Mouse (Mus musculus) adrenal gland, postnatal 14 days (tissue): ENCODE data around the gene Cep170. TPM values are rescaled to one million over a fixed set of nuclear protein-coding genes. Genes with fewer than 3 reads are reported as not detected.
A peak's percentile ranks its signal among the peaks of the same experiment; 100 is the strongest.

Experiments used
- DNase-seq: peaks from one replicate; pipeline ENCODE4 v3.0.0; 2021; ENCODE audit warnings: mixed read lengths
- total RNA-seq: library from RNA; stranded (reverse); gene quantifications from 2 replicates; pipeline ENCODE4 v1.2.3, GENCODE M21; 2021

Gene Cep170
- total RNA-seq, 1 experiment from 2014 or later, result 32.0 TPM

DNA sequence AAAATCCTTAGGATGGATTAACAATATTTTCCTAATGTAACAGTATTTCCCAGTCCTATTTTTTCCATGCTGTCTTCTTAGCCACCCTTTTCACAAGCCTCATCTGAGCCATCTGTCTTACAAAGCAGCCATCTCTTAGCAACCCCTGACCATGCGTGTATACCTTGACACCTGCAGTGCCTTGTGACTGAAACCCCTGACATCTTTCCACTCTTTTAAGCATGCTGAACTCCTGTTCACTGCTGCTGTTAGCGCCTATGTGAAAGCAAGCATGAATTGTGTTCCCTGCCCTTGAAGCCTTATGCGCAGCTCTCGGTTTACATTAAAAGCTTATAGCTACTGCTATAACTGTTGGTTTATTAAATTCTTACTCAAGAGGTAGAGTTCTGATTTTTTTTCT is 11.2 kb upstream of the Cep170 start:
- DNase-seq, result no peak

DNA sequence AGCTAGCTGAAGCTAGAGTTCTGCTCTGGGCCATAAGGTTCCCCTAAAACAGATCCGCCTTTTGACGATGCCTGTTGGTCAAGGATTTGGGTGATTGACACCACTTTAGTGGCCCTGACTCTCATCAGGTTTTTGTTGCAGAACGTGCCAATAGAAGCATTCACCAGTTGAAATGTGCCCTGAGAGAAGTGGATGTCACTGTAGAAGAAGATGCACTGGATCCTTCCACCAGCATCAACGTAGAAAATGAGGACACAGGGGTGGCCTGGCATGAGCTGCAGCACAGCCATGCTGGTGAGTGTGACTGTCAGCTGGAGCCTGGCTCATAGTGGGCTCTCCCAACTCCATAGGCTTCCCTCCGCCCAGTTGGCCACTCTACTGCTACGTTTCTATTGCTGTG is 10.7 kb upstream of the Cep170 start:
- DNase-seq, result no peak

DNA sequence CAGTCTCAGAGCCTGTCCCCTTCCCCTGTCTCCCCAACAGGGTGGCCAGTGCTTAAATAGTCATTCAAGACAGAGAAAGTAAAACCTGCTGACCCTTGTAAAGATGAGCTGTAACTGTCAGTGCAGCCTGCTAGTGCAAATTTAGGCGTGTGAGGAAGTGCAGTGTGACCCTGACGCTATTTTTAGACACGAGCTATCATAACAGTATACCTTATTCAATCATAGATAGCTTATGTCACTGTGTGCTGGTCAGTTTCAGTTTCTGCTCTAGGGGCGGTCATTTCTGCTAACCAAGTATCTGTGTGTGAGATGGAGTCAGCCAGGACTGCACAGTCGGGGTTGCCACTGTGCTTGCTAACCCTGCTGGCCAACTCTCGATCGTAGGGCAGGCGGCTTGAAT is 10.0 kb upstream of the Cep170 start:
- no peak for DNase-seq

DNA sequence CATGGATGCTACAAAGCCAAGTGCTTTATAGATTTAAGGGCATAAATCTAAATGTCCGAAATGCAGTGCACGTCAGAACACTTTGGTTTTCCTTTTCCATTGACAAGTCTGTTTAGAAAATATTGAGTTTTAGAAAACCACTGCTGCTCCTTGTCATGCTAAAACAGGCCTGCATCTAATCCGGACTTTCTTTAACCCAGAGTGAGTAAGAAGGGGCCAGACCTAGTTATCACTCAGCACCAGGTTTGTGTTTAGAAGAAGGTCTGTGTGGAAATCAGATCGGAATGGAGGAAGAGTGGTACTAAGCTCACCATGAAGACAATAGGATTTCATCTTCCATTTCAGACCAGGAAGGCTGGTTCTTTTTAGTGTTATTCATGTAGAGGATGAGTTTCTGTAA is 9.1 kb upstream of the Cep170 start:
- DNase-seq, result no peak

DNA sequence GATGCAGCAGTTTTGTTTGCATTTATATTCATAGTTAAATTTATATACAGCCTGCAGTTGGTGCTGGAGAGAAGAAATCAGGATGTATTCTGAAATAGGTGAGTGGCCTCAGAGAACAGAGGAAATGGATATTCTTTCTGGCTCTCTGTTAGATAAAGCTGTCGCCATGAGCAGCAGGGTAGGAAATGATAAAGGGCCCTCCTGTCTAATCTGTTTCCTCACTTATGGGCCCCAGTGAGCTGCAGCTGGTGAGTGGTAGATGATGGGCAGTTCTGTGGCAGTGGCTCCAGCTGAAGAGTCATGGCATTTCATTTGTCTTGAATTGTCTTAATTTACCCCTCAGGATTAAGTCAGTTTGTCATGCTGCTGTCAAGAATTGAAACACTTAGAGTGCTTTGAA is 8.1 kb upstream of the Cep170 start:
- DNase-seq, result no peak

DNA sequence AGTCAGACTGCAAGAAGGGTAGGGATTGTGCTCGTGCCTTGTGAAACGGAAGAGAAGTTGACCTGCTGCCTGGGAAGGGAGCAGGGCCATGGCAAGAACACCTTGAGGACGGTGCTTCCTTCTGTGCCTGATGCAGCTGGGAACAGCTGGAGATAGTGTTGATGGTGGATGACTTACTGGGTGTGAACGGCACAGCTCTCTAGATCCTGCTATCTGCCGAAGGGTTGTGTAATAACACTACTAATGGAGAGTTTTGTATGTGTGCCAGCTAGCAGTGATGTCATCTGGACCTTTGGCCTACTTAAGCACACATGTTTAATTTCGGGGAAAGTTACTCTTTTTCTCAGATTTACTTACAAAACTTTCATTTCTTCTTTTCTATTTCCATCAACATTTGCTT is 4.9 kb upstream of the Cep170 start:
- peak; percentile 69 for DNase-seq

DNA sequence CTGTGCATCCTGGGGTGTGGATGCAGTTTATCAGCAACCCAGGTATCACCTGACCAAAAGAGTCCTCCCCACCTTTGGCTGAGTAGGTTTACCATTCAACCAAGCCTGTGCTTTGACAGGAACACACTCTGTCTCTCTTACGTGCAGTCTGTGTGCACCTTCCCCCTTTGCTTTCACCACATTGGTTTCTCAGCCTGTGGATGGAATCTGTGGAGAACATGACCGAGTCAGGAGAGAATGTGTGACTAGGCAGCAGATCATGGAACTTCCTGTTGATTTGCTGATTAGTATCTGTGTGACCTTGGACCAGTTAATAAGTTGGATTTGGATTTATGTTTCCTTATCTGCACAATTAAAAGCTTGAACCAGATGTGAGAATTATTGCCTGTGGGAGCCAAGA is 4.3 kb upstream of the Cep170 start:
- DNase-seq, result no peak

DNA sequence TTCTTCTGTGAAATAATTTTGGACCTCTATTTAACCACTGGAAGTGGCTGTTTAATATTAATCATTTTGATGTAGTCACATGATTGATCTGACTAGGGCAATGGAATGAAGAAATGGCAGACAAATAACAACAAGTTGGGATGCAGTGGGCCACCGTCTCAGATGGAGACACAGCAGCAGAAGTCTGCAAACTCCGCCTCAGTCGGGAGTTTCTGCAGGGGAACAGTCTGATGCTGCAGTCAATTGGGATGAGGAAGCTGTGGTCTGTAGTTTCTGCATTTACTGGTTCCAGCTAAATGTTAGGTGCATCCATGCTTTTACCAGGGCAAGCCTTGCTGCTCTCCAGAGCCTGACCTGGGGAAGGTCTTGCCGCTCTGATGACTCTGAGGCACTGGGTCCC is 2.9 kb upstream of the Cep170 start:
- DNase-seq, result no peak

DNA sequence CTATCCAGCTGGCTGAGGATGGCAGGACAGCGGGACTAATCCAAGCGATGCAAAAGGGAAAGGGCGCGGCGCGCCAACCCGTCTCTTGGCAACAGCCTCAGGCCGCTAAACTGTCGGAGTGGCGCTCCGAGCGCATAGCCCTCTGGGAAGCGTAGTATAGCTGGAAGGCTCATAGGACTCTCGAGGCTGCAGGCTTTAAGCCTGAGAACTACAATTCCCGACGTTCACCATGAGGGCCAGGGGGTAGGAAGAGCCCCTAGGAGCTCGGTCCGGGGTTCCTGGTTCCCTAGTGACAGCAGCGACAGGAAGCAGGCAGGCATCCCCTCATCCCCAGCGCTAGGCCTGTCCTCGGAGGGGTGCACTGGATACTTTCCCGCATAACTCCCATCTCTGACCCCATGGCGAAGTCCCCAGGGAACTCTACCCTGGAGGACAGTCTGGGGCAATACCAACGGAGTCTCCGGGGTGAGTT is 760 bp upstream of the Cep170 start, which contains the start of gene Sdccag8:
Gene Sdccag8, plus strand, starts transcription at position 70 of the 472 bp plus-strand sequence.
- peak; percentile 95 for DNase-seq

DNA sequence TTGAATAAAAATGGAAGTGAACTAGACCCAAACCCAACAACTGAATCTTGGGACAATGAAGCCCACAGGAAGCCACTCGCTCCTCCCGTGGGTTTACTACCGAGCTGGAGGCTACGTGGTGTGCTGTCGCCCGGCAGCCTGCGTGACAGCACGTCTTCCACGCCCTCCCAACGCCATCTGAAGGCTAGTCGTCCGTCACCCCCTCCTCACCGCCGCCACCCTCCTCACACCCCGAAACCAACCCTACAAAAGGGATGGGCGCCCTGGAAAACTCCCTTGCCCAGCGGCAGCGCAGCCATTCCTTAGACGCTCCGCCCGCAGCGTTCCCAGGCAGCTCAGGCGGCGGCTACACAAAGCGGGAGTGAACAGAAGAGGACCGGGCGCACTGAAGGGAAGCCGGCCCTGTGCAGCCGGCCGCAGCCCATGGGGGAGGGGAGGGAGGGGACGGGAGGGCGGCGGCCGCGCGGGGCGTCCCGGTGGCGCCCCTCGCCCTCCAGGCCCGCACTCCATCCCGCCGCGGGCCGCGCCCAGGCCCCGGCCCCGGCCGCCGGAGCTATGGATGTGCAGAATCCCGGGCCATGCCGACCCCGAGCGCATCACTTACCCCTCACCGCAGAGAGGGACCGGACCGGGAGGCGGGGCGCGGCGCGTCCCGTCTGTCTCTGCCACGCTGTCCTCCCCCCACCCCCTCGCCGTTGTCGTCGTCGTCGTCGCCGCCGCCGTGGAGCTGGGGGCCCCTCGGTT is 403 bp downstream of the Cep170 start:
- peak; percentile 81 for DNase-seq

DNA sequence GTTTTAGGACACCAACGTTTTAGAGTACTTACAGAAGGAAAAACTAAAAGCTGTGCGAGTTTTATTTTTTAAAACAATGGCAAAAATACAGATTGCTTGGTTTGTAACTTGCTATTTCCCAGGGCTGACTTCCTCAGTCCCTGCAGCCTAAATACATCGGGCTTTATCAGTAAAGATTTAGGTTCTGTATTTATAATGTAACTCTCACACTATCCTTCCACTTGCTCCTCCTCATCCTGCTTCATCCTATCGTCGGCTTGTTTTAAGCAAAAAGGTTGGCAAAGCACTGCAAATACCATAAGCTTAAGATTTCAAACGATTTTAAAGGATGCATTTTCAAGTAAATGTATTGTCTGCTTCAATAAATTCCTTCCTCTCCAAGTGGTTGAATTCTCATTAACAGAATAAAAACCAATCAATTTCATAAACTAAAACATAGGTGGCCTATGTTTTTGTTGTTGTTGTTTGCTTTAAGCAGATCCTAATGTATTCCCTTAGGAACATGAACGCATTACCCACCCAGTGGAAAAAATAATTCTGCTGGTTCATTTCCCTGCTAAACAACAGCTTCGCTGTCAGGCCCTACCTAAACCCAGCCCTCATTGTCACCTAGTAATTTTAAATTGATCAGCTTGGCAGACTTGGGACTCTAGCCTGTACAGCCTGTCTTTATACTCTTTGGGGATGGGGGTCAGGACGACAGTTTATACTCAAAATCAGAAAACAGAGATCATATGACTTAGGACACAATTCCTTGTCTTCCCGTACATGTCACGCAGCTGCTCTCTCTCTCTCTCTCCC is 1.2 kb downstream of the Cep170 start:
- DNase-seq, result no peak

DNA sequence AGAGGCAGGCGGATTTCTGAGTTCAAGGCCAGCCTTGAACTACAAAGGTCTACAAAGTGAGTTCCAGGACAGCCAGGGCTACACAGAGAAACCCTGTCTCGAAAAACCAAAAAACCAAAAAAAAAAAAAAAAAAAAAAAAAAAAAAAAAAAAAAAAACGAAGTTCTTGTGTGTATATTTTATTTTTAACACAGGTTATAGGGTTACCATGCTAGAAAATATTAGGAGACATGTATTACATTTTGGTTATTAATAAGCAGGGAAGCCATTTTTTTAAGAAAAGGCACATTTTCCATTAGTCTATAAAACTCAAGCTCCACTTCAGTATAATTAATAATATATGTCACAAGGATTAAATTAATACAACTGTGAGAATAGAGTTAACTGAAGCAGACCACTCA is 2.0 kb downstream of the Cep170 start:
- no peak for DNase-seq

DNA sequence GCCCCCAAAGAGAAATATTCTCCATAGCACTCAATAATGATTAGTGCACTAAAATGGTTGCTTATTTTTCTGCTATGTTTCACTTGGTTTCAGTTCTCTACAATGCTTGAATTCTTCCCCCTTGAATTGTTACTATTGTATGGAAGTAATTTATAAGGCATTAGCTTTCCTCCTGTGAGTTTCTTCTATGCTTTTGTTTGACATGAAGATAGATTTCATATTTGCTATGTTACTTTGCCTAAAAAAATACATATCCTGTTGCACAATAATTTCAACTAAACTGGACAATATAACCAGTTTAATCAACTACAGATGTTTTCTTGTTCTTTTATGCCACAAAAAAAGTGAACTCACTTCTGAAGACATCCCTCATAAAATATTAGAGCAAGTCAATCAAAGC is 3.7 kb downstream of the Cep170 start:
- no peak for DNase-seq

DNA sequence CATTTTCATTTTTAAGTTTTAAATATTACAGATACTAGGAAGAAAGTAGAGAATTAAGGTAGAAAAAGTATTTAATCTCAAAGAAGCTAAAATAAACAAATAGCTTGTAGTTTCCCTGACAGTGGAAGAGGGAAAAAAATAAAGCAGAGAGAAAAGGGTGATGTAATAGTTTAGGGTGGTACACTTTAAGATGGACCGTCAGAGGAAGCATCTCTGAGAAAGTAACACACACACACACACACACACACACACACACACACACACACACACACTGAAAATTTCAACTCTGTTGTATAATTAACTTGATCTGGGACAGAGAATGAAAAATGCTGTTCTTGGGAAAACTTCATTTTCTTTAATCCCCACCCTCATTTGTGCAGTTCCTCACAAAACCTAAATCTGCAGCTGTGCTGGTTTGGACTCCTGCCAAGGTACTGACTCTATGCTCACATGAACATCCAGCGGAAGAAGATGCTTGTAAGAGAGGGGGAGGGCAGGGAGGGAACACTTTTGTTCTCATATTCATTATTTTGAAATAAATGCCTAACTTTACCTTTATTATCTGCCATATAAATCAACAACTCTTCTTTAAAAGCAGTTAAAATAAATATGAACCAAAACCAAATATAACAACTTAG is 13.0 kb downstream of the Cep170 start:
- DNase-seq, result peak; percentile 61

DNA sequence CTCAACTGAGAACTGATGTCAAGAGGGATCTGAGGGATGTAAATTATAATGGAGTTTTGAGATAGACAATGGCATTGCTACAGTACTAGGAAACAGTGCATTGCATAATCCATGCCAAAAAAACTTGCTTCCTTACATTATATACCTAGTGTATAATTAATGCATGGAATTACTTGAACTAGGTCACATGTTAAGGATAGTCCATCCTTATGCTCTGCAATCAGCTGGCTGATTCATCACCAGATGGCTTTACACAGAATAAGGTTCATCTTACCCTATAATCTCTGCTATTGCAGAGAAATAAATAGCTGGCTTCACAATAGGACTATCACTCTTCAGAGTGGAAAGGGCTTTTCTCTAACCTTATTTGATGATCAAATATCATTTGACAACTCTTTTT is 15.2 kb downstream of the Cep170 start:
- no peak for DNase-seq

DNA sequence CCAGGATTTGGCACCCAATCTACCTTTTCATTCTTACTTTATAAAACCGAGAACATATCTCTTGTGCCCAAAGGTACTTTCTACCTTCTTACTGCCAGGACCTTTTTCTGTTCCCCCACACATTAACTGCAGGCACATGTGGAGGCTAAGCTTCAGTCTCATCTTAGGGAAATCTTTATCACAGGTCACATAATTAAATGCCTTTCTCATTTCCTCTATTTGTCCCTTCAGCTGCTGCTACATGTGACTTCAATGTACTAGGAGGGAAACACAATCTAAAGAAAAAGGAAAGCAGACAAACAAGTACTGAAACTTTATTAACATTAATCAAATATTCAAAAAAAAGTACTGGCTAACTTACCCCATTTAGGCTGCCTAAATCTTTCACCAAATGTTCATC is 21.7 kb downstream of the Cep170 start:
- no peak for DNase-seq

DNA sequence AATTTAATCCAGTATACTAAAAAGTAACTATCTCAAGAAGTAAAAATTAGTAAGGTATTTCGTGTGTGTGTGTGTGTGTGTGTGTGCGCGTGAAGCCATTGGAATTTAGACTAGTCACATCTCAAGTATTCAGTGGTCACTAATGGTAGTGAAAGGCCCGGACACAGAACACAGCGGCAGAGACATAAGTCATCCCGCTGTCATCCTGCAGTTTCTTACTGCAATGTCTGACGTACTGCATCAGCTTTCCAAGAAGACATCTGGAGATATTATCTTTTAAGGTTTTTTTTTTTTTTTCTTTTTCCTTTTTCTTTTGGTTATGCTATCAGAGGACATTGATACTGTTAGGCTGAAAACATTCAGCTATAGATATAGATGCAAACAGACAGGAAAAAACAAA is 24.5 kb downstream of the Cep170 start:
- DNase-seq, result no peak

DNA sequence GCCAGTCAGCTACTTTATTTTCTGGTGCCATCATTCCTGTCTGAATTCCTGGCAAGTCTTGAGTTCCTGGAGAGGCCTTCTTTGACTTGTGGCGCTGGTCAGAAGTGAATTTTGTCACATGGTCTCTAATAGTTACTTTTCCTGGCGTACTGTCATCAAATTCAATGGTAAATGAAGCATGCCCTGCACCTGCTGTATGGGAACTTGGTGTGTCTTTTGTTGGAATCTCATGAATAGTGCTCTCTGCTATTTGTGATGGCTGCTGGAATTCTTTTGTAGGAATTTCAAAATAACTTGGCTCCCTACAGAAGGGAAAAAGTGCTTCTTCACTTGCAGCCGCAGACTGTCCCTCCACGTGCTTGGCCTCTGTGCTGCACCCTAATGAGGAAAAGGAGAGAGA is 39.3 kb downstream of the Cep170 start:
- DNase-seq, result no peak

DNA sequence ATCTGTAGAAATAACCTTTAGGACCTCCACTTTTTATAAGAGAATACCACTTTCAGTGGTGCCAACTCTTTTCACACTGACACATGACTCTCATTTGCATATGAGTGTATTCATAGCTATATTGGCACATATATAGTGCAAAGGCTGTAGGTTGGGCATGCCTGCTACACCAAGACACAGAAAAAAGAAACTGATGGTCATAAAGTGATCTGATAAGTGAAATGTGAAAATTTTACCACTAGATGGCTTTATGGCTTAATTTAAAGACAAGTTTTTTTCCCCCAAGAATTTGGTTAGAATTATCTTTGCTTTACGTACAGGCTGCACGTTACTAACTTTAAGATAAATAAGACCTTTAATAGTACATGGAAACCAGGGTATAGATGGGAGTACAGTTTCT is 51.6 kb downstream of the Cep170 start:
- DNase-seq, result no peak

DNA sequence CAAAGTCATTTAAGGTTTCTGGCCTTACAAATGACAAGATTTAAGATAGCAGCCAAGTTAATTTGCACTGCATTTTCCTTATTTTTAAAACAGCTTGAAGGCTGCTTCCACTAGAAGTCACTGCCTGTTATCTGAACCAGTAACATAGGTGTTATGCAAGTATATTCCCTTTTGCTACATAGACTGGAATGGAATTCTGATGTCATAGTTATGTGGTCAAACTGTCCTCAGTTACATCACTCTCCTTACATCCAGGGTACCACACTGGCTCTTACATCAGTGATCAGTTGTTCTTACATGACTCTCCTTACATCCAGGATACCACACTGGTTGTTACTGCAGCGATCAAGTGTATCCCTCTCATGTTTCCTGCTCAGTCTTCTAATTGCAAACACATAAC is 53.2 kb downstream of the Cep170 start:
- DNase-seq, result no peak

DNA sequence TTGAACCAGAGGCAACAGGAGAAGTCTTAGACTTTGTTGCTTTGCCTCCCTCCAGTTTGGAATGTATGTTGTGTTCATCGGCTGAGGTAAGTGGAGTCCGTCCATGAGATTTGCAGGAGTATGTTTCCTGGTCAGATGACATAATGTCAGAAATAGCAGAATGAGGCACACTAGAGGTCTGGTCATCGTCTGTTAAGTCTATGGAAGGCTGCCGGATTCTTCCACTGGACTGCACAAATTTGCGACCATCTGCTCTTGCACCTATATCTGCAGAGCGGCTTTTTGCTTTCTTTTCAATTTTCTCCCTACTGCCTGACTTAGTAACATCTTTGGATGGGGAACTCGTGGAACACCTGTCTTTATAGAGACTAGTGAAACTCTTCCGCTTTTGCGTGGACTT is 58.3 kb downstream of the Cep170 start:
- DNase-seq, result no peak

DNA sequence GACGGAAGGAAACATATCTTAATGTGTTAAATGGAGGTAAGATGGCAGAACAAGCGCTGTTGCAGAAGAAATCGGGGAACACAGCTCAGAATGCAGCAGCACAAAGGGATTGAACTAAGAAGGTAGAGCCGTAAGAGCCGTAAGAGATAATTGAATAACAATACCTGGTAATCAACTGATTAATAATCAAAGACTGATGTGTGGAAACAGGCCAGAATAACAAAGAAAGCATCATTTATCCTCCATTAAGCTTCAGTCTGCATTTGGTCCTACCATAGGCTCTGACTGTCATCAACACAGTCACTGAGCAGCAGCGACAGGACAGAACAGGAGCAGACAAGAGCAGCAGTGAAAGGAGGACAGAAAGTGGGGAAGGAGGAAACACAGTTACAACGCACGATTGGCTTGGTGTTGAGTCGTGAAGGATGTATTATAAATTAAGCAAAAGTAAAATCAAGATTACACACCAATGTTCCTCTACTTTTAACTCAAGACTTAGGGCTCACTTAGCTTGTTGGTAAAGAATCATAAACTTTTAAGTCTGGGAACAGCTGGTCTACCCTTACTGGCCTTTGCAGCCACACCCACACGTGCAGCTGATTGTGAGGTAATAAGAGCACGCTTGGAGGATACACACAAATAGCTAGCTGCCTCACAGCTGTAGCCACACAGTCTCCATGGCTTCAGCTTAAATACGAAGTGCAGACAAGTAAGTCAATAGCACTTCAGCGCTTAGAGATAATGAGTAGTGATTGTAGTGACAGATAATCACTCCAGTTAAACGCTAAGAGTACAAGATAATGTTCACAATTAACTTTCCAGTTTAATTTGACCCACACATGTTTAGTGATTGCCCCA is 59.8 kb downstream of the Cep170 start:
- no peak for DNase-seq
